Mouse (Mus musculus): ENCODE data around the gene Olfr2.
"Not testable (repeated sequence)": the region's sequence is repeated elsewhere in the genome, so short reads cannot be mapped to it uniquely, and the experiment has no call there.

DNA sequence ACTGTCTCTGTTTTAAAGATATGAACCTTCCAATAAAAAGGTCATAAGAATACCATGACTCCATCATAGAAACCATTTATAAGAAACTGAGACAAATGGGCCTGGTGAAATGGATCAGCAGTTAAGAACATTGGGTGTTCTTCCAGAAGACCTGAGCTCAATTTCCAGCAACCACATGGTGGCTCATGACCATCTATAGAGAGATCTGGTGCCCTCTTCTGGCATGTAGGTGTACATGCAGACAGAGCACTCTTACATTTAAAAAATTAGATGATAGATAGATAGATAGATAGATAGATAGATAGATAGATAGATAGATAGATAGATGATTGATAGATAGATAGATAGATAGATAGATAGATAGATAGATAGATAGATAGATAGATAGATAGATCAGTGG, 38.4 kb downstream of the Olfr2 start:
- TF ChIP-seq CTCF, POLR2A (IDR thresholded peaks at IDR 0.05; ENCODE audit: extremely low read depth, insufficient read depth, low read length): not testable (repeated sequence)
